Mouse (Mus musculus): ENCODE measurements at regions not wholly inside any gene's neighbourhood (a gene's known extent, or its start where the extent isn't known, plus 50 kb on each side); places are given as distances from the start of the nearest gene placed in this dataset.

DNA sequence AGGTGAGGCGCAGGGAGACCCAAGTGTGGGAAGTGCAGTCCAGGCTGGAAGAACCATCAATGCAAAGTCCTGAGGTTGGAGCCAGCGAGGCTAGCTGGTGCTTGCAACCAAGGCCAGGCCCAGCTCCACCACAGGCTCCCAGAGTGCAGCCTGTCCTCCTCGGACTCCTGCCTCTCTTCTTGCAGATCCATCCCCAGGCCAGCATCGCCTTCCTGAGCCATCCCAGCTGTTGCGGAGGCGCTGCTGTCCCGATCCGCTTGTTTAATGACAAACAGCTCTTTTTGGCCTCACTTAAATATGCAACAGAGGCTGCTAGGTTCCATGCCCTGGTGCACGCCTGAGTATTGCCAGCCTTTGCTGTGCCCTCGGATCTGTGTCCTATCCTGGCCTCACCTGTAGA lies 113.1 kb upstream of the Ptpn1 start:
- TF ChIP-seq CTCF (IDR thresholded peaks at IDR 0.05; ENCODE audit: extremely low read depth, insufficient read depth, low read length) = no peak
- no peak for TF ChIP-seq POLR2A (IDR thresholded peaks at IDR 0.05; ENCODE audit: extremely low read depth, insufficient read depth, low read length)
